Mouse (Mus musculus) myocyte (in vitro differentiated cells): ENCODE measurements around the gene Iglon5. TPM values are rescaled to one million over a fixed set of nuclear protein-coding genes. Genes with fewer than 3 reads are reported as not detected.

Experiments
- H3K27me3 ChIP-seq: one replicate; pipeline ENCODE4 v1.6.1; 2011; ENCODE audit not compliant: control insufficient read depth, insufficient read depth, insufficient read length
- H3K36me3 ChIP-seq: one replicate; pipeline ENCODE4 v1.6.1; 2011; ENCODE audit not compliant: control insufficient read depth, insufficient read depth
- H3K4me2 ChIP-seq: one replicate; pipeline ENCODE4 v1.6.1; 2011; ENCODE audit warnings: low read depth, control low read depth
- H3K4me3 ChIP-seq: one replicate; pipeline ENCODE4 v1.5.1; 2011; ENCODE audit warnings: mild to moderate bottlenecking, control low read depth, moderate library complexity
- H3K79me2 ChIP-seq: one replicate; pipeline ENCODE4 v1.6.1; 2011; ENCODE audit not compliant: control insufficient read depth, insufficient read depth
- H3ac ChIP-seq: one replicate; pipeline ENCODE4 v1.6.1; 2011; ENCODE audit not compliant: control insufficient read depth, insufficient read length
- CEBPB ChIP-seq: IDR thresholded peaks from 2 replicates; pipeline ENCODE4 v1.6.1; 2011; ENCODE audit warnings: mild to moderate bottlenecking, moderate library complexity; ENCODE audit not compliant: poor library complexity, insufficient read depth, severe bottlenecking
- E2F4 ChIP-seq: IDR thresholded peaks from one replicate; pipeline ENCODE4 v1.6.1; 2011; ENCODE audit warnings: mild to moderate bottlenecking, control low read depth, moderate library complexity; ENCODE audit not compliant: insufficient read depth
- MAX ChIP-seq: IDR thresholded peaks from one replicate; pipeline ENCODE4 v1.6.1; 2011; ENCODE audit warnings: low read depth, mild to moderate bottlenecking, control low read depth
- MYOD1 ChIP-seq, 3 experiments: IDR thresholded peaks; one replicate each; pipeline ENCODE4 v1.6.1; 2011; ENCODE audit warnings: control low read depth in 2 of 3, low read depth in 2 of 3, mild to moderate bottlenecking in 2 of 3, moderate library complexity in 1 of 3; ENCODE audit not compliant: insufficient read length in 2 of 3, control insufficient read depth in 1 of 3
- MYOG ChIP-seq, 3 experiments: IDR thresholded peaks; one replicate each; pipeline ENCODE4 v1.6.1; 2011; ENCODE audit warnings: control low read depth in 2 of 3, low read depth in 2 of 3, mild to moderate bottlenecking in 2 of 3; ENCODE audit not compliant: insufficient read length in 2 of 3, control insufficient read depth in 1 of 3, insufficient read depth in 1 of 3
- POLR2A ChIP-seq: IDR thresholded peaks from one replicate; pipeline ENCODE4 v1.6.1; 2011; ENCODE audit warnings: low read depth, mild to moderate bottlenecking, control low read depth, moderate library complexity; ENCODE audit not compliant: insufficient read length
- POLR2AphosphoS2 ChIP-seq: IDR thresholded peaks from one replicate; pipeline ENCODE4 v1.6.1; 2011; ENCODE audit warnings: low read depth, control low read depth; ENCODE audit not compliant: insufficient read length
- REST ChIP-seq: IDR thresholded peaks from one replicate; pipeline ENCODE4 v1.6.1; 2011; ENCODE audit warnings: mild to moderate bottlenecking, control low read depth, moderate library complexity; ENCODE audit not compliant: insufficient read depth, insufficient read length
- SRF ChIP-seq: IDR thresholded peaks from one replicate; pipeline ENCODE4 v1.6.1; 2011; ENCODE audit warnings: low read depth; ENCODE audit not compliant: control insufficient read depth, insufficient read length
- TCF12 ChIP-seq: IDR thresholded peaks from one replicate; pipeline ENCODE4 v1.6.1; 2011; ENCODE audit warnings: mild to moderate bottlenecking, control low read depth; ENCODE audit not compliant: poor library complexity, insufficient read depth, severe bottlenecking
- TCF3 ChIP-seq: IDR thresholded peaks from one replicate; pipeline ENCODE4 v1.6.1; 2011; ENCODE audit warnings: low read depth, control low read depth; ENCODE audit not compliant: insufficient read length
- USF1 ChIP-seq: IDR thresholded peaks from one replicate; pipeline ENCODE4 v1.6.1; 2011; ENCODE audit warnings: low read depth, mild to moderate bottlenecking, control low read depth, moderate library complexity
- polyA plus RNA-seq: library from polyadenylated mRNA; unstranded; fragments of >200 nt; fragmentation: generic; extraction: Trizol; gene quantifications from one replicate; pipeline ENCODE4 v1.2.1, GENCODE M21; 2012; ENCODE audit warnings: missing spikeins

Gene Iglon5
- polyA plus RNA-seq, 1 experiment, result 4.9 TPM

DNA sequence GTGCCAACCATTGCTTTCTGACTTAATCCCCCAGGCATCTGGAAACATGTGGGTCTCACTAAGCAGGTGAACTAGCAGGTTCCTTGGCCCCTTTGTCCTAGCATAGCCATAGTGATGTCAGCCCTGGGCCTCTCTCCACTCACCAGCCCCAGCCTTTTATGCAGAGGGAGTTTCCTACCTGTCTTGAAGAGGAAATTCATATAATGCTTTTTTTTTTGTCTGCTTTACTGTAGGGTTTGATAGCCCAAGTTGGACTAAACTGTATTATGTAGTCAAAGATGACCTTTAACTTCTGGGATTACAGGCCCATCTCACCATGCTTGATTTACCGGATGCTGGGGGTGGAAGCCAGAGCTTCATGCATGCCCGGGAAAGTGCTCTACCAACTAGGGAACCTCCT is 40.1 kb downstream of the Iglon5 start:
- peaks cover 4% of the 10 kb centered on the region for H3K79me2 ChIP-seq
- peaks cover 3% of the 10 kb centered on the region for H3K36me3 ChIP-seq
- TF ChIP-seq USF1 (no peak), TCF3 (no peak), REST (no peak), POLR2AphosphoS2 (no peak), TCF12 (no peak), MYOD1 (IDR thresholded peaks at IDR 0.05; ENCODE audit: control insufficient read depth in 1 of 3, insufficient read length in 2 of 3, low read depth in 2 of 3) (no peak), POLR2A (no peak), SRF (no peak), MYOG (IDR thresholded peaks at IDR 0.05; ENCODE audit: control insufficient read depth in 1 of 3, insufficient read depth in 1 of 3, insufficient read length in 2 of 3, low read depth in 2 of 3) (no peak)
- no peak overlapping the region for H3ac ChIP-seq
- H3K27me3 ChIP-seq, result no peaks in the 10 kb centered on the region
- no peak overlapping the region for H3K4me2 ChIP-seq
- H3K4me3 ChIP-seq, result no peak overlapping the region

DNA sequence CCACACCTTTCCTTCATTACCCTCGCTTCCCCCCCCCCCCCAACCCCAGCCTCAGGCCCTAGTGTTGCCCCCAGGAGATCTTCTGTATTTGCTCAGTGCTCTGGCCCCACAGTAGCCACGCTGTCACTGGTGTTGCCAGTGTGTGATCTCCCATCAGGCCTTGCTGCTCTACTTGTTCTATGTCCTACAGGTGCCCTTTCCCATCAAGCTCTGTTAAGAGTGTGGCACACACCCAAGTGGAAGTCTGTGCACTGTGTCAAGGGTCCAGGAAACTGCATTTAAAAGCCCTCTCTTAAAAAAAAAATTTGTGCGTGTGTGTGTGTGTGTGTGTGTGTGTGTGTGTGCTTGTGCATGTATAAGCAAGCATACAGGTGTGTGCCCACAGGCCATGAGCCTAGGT is 41.6 kb downstream of the Iglon5 start:
- no peak overlapping the region for H3ac ChIP-seq
- H3K4me3 ChIP-seq, result no peak overlapping the region
- H3K36me3 ChIP-seq, result peaks cover 3% of the 10 kb centered on the region
- peaks cover 11% of the 10 kb centered on the region for H3K79me2 ChIP-seq
- no peak overlapping the region for H3K4me2 ChIP-seq
- no peaks in the 10 kb centered on the region for H3K27me3 ChIP-seq
- no peak for TF ChIP-seq MYOD1 (IDR thresholded peaks at IDR 0.05; ENCODE audit: control insufficient read depth in 1 of 3, insufficient read length in 2 of 3, low read depth in 2 of 3)
- no peak for TF ChIP-seq SRF
- no peak for TF ChIP-seq CEBPB
- no peak for TF ChIP-seq E2F4
- TF ChIP-seq MAX, result no peak

GRCm38 (mm10) chr7:43447801-43448200 is 42.1 kb downstream of the Iglon5 start:
- Histone ChIP-seq H3K4me3 (no peak overlapping the region), H3K4me2 (no peak overlapping the region), H3K36me3 (peaks cover 3% of the 10 kb centered on the region), H3K27me3 (no peaks in the 10 kb centered on the region), H3ac (no peak overlapping the region), H3K79me2 (peaks cover 11% of the 10 kb centered on the region)
- TF ChIP-seq MAX, result no peak
- TF ChIP-seq SRF, result no peak
- no peak for TF ChIP-seq MYOG (IDR thresholded peaks at IDR 0.05; ENCODE audit: control insufficient read depth in 1 of 3, insufficient read depth in 1 of 3, insufficient read length in 2 of 3, low read depth in 2 of 3)
- TF ChIP-seq POLR2AphosphoS2, result no peak
- TF ChIP-seq POLR2A, result no peak
- TF ChIP-seq MYOD1 (IDR thresholded peaks at IDR 0.05; ENCODE audit: control insufficient read depth in 1 of 3, insufficient read length in 2 of 3, low read depth in 2 of 3), result no peak
- no peak for TF ChIP-seq REST
- TF ChIP-seq E2F4, result no peak
- no peak for TF ChIP-seq CEBPB
- no peak for TF ChIP-seq TCF3
- TF ChIP-seq USF1, result no peak
- no peak for TF ChIP-seq TCF12

DNA sequence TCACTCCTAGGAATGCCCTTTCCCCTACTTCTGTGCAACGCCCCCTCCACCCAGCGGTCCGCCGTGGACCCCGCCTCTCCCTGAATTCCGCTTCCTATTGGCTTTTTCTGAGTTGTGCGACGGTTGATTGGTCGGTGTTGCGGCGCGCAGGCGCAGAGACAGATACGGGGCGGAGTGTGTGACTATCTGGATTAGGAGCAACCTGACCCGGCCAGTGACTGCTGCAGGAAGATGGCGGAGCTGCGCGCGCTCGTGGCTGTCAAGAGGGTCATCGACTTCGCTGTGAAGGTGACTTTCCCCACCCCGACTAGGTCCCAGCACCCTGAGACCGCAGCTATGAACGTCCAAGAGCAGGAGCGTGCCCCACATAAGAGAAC is 46.0 kb downstream of the Iglon5 start, which contains the start of the genes Etfb and Gm45233:
Gene Etfb (plus strand): TSS at position 167 of the 377 bp plus-strand sequence.
Gene Gm45233 (plus strand): TSS at position 212 of the 377 bp plus-strand sequence.
- Histone ChIP-seq H3K36me3 (no peaks in the 10 kb centered on the region), H3K79me2 (peaks cover 11% of the 10 kb centered on the region), H3ac (peak within 1 kb of the TSS; percentile 44), H3K27me3 (no peaks in the 10 kb centered on the region), H3K4me2 (peak within 1 kb of the TSS; percentile 99), H3K4me3 (peak within 1 kb of the TSS; percentile 69)
- TF ChIP-seq TCF12, result no peak
- TF ChIP-seq MAX, result peak; percentile 21
- TF ChIP-seq POLR2AphosphoS2, result peak; percentile 98
- TF ChIP-seq TCF3, result no peak
- no peak for TF ChIP-seq USF1
- no peak for TF ChIP-seq E2F4
- TF ChIP-seq MYOD1 (IDR thresholded peaks at IDR 0.05; ENCODE audit: control insufficient read depth in 1 of 3, insufficient read length in 2 of 3, low read depth in 2 of 3), result peak in 1 of 3 experiments; percentile 47
- TF ChIP-seq POLR2A, result peak; percentile 99
- peak; percentile 42 for TF ChIP-seq REST
- no peak for TF ChIP-seq SRF
- TF ChIP-seq CEBPB, result no peak
- peak in 1 of 3 experiments; percentile 45 for TF ChIP-seq MYOG (IDR thresholded peaks at IDR 0.05; ENCODE audit: control insufficient read depth in 1 of 3, insufficient read depth in 1 of 3, insufficient read length in 2 of 3, low read depth in 2 of 3)
